Mouse (Mus musculus): ENCODE results near the gene Hoxb9.

Gene Hoxb9

GRCm38 (mm10) chr11:96284774-96285734, 13.8 kb downstream of the Hoxb9 start:
- in situ Hi-C loops (cut with MboI) = loop anchor here (25.0 kb wide), 1 partner anchor 577 kb away; no protein-coding TSS in a partner anchor

- in situ Hi-C loops (cut with MboI) = loop anchor here (25.0 kb wide), 1 partner anchor 576 kb away; no protein-coding TSS in a partner anchor
Measured at GRCm38 (mm10) chr11:96285771-96286738, 14.8 kb downstream of the Hoxb9 start, which contains the start of gene Hoxb7. TSS of gene Hoxb7 (plus strand) at chr11:96286623.

GRCm38 (mm10) chr11:96286739-96287385, 15.6 kb downstream of the Hoxb9 start:
- in situ Hi-C loops (cut with MboI) = loop anchor here (25.0 kb wide), 1 partner anchor 575 kb away; no protein-coding TSS in a partner anchor

GRCm38 (mm10) chr11:96287411-96287810, 16.2 kb downstream of the Hoxb9 start:
- in situ Hi-C loops (cut with MboI) = loop anchor here (25.0 kb wide), 1 partner anchor 575 kb away; no protein-coding TSS in a partner anchor

- in situ Hi-C loops (cut with MboI) = loop anchor here (25.0 kb wide), 1 partner anchor 574 kb away; no protein-coding TSS in a partner anchor
Measured at GRCm38 (mm10) chr11:96288455-96289221, 17.4 kb downstream of the Hoxb9 start.

GRCm38 (mm10) chr11:96289293-96289692, 18.0 kb downstream of the Hoxb9 start:
- in situ Hi-C loops (cut with MboI) = loop anchor here (25.0 kb wide), 1 partner anchor 573 kb away; no protein-coding TSS in a partner anchor

GRCm38 (mm10) chr11:96289837-96290236, 18.6 kb downstream of the Hoxb9 start:
- in situ Hi-C loops (cut with MboI) = loop anchor here (25.0 kb wide), 1 partner anchor 572 kb away; no protein-coding TSS in a partner anchor

GRCm38 (mm10) chr11:96290705-96291355, 19.6 kb downstream of the Hoxb9 start:
- in situ Hi-C loops (cut with MboI) = loop anchor here (25.0 kb wide), 1 partner anchor 571 kb away; no protein-coding TSS in a partner anchor

- in situ Hi-C loops (cut with MboI) = loop anchor here (25.0 kb wide), 1 partner anchor 570 kb away; no protein-coding TSS in a partner anchor
Measured at GRCm38 (mm10) chr11:96291681-96292564, 20.7 kb downstream of the Hoxb9 start, which contains the start of gene Hoxb6. TSS of gene Hoxb6 (plus strand) at chr11:96292476.

GRCm38 (mm10) chr11:96292565-96293301, 21.5 kb downstream of the Hoxb9 start:
- in situ Hi-C loops (cut with MboI) = loop anchor here (25.0 kb wide), 1 partner anchor 570 kb away; no protein-coding TSS in a partner anchor

GRCm38 (mm10) chr11:96293302-96293921, 22.2 kb downstream of the Hoxb9 start:
- in situ Hi-C loops (cut with MboI) = loop anchor here (25.0 kb wide), 1 partner anchor 569 kb away; no protein-coding TSS in a partner anchor

- in situ Hi-C loops (cut with MboI) = loop anchor here (25.0 kb wide), 1 partner anchor 568 kb away; no protein-coding TSS in a partner anchor
Measured at GRCm38 (mm10) chr11:96294245-96295091, 23.2 kb downstream of the Hoxb9 start.

- in situ Hi-C loops (cut with MboI) = loop anchor here (25.0 kb wide), 1 partner anchor 567 kb away; no protein-coding TSS in a partner anchor
Measured at GRCm38 (mm10) chr11:96295092-96295835, 24.0 kb downstream of the Hoxb9 start.

GRCm38 (mm10) chr11:96296997-96297396, 25.7 kb downstream of the Hoxb9 start:
- in situ Hi-C loops (cut with MboI) = loop anchor here (25.0 kb wide), 1 partner anchor 565 kb away; no protein-coding TSS in a partner anchor

- in situ Hi-C loops (cut with MboI) = loop anchor here (25.0 kb wide), 1 partner anchor 565 kb away; no protein-coding TSS in a partner anchor
Measured at GRCm38 (mm10) chr11:96297428-96297827, 26.2 kb downstream of the Hoxb9 start.
